Mouse (Mus musculus) liver, embryonic 13.5 days (tissue): ENCODE measurements around the gene Sbf2. TPM values are rescaled to one million over a fixed set of nuclear protein-coding genes. Genes with fewer than 3 reads are reported as not detected.

Experiments
- ATAC-seq: fragments of 200-750 bp; cut with Nextera tagmentation; 2 replicates; pipeline ENCODE4 v1.8.0; 2017; ENCODE audit warnings: low read depth, mild to moderate bottlenecking, moderate number of reproducible peaks, moderate library complexity
- DNase-seq: peaks from one replicate; pipeline ENCODE4 v3.0.0; 2022
- H3K27ac ChIP-seq: fragments of 300-500 bp; sonication (generic); 2 replicates; pipeline ENCODE4 v1.5.1; 2015; ENCODE audit warnings: moderate library complexity, mild to moderate bottlenecking, inconsistent platforms
- H3K27me3 ChIP-seq: fragments of 300-500 bp; sonication (generic); 2 replicates; pipeline ENCODE4 v1.6.1; 2015; ENCODE audit warnings: mild to moderate bottlenecking, inconsistent platforms
- H3K36me3 ChIP-seq: fragments of 300-500 bp; sonication (generic); 2 replicates; pipeline ENCODE4 v1.6.1; 2015; ENCODE audit warnings: mild to moderate bottlenecking, inconsistent platforms
- H3K4me1 ChIP-seq: fragments of 300-500 bp; sonication (generic); replicated peaks from 2 replicates; pipeline ENCODE4 v1.6.1; 2015; ENCODE audit warnings: inconsistent platforms
- H3K4me2 ChIP-seq: fragments of 300-500 bp; sonication (generic); 2 replicates; pipeline ENCODE4 v1.6.1; 2015; ENCODE audit warnings: inconsistent platforms, mild to moderate bottlenecking, moderate library complexity
- H3K4me3 ChIP-seq: fragments of 300-500 bp; sonication (generic); replicated peaks from 2 replicates; pipeline ENCODE4 v1.5.1; 2015; ENCODE audit warnings: mild to moderate bottlenecking, inconsistent platforms
- H3K9ac ChIP-seq: fragments of 300-500 bp; sonication (generic); 2 replicates; pipeline ENCODE4 v1.6.1; 2015; ENCODE audit warnings: mild to moderate bottlenecking, inconsistent platforms
- H3K9me3 ChIP-seq: fragments of 300-500 bp; sonication (generic); replicated peaks from 2 replicates; pipeline ENCODE4 v1.6.1; 2016; ENCODE audit warnings: inconsistent platforms
- WGBS: fragments of 180-500 bp; shearing (Covaris S2); methylation state at CpG from one replicate; pipeline ENCODE4 v1.1.7; 2015; ENCODE audit not compliant: insufficient replicate concordance; 5-methylcytosine and 5-hydroxymethylcytosine counted together
- polyA plus RNA-seq: library from polyadenylated mRNA; unstranded; fragments of >200 nt; fragmentation: Nextera tagmentation; extraction: Ambion mirVana; gene quantifications from 2 replicates; pipeline ENCODE4 v1.2.1, GENCODE M21; 2015

The Sbf2 gene
- polyA plus RNA-seq, 1 experiment from 2014 or later = 5.3 TPM

DNA sequence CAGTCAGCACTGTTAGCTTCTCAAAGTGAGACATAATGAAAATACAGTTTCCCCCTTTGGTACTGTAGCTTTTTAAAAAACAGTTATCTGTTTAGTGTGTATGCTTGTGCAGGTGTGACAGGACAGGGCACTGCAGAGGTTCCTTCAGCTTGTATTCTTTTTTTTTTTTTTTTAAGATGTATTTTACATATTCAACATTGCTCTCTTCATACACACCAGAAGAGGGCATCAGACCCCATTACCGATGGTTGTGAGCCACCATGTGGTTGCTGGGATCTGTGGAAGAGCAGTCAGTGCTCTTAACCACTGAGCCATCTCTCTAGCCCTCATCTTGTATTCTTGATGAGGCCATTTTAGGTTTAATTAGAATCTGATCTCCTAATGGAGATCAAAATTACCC lies 289.9 kb downstream of the Sbf2 start:
- H3K9ac ChIP-seq = no peak overlapping the region
- H3K9me3 ChIP-seq = no peaks in the 10 kb centered on the region
- WGBS = 67% methylated on average over 1 of the region's 1 CpGs
- no peak overlapping the region for H3K4me3 ChIP-seq
- DNase-seq (no peak), ATAC-seq (no peak)
- H3K36me3 ChIP-seq = peaks cover 3% of the 10 kb centered on the region; the same call in 1 of the 2 replicates
- H3K4me1 ChIP-seq = no peaks in the 10 kb centered on the region
- H3K27me3 ChIP-seq = no peaks in the 10 kb centered on the region
- H3K27ac ChIP-seq = no peak overlapping the region
- no peak overlapping the region for H3K4me2 ChIP-seq

DNA sequence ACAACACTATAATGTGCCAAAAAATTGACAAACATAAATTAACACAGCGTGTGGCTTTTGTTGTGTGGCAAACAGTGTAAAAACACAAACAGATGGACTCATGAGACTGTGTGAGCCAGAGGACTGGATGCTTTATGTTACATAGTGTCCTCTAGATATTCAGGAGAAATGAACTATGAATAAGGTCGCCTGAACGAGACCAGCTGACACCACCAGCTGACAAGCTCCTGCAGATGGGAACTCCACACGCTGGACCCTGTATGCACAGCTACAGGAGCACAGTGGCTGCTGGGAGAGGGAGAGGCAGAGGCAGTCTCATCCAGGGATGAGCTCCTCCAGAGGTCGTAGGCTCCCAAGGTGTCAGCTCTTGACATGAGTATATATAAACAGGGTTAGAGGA lies 293.6 kb downstream of the Sbf2 start:
- H3K4me2 ChIP-seq = no peak overlapping the region
- no peak overlapping the region for H3K9ac ChIP-seq
- no peaks in the 10 kb centered on the region for H3K27me3 ChIP-seq
- no peak overlapping the region for H3K4me3 ChIP-seq
- H3K4me1 ChIP-seq = no peaks in the 10 kb centered on the region
- 0 out of 2 replicates have a peak, but pooled peaks cover 3% of the 10 kb centered on the region for H3K36me3 ChIP-seq
- WGBS = 72% methylated on average over 5 of the region's 5 CpGs
- DNase-seq (no peak), ATAC-seq (no peak)
- H3K27ac ChIP-seq = no peak overlapping the region
- no peaks in the 10 kb centered on the region for H3K9me3 ChIP-seq

DNA sequence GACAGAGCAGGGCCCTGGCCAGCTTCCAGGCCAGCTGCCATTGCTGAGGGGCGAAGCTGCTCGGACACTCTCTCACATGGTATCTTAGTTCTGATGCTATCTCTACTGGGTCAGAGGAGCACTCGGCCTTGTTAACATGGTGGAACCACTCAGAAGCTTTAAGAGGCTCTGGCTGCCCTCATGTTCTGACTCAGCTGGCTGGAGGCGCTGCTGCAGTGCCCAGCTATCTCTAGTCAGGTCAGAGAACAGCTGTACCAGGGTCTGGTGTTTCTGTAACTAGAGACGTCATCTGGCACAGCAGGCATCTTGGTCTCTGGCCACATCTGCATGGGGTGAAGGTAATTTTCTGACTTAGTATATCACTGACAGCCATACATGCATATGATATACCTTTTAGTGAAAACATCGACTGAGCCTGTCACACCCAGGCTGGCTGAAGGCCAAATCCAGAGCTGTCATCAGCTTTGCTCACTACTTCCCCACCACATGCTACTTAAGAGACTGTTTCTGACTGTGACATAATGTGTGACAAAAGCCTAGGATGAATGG lies 295.7 kb downstream of the Sbf2 start:
- no peak for DNase-seq
- Histone ChIP-seq H3K4me3 (no peak overlapping the region), H3K4me1 (no peaks in the 10 kb centered on the region), H3K9me3 (no peaks in the 10 kb centered on the region), H3K36me3 (peaks cover 8% of the 10 kb centered on the region; the same call in 1 of the 2 replicates), H3K27me3 (no peaks in the 10 kb centered on the region), H3K27ac (no peak overlapping the region), H3K9ac (no peak overlapping the region), H3K4me2 (no peak overlapping the region)
- 55% methylated on average over 6 of the region's 6 CpGs for WGBS
- no peak for ATAC-seq

DNA sequence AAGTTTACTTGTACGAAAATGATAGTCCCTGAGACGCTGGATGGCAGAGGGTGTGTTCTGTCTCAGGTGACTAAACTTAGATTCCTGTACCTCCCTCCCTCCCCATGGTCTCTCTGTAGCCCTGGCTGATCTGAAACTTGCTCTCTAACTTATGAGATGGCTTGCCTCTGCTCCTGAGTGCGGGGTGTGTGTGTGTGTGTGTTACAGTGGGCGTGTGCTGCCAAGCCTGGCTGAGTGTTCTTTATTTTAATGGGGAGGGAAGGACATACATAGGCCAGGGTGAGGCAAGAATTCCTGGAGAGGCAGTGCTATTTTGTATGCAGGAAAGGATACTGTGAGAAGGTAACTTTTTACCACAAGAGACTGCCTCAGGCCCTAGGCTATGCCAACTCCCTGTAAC lies 297.3 kb downstream of the Sbf2 start:
- H3K4me1 ChIP-seq = no peaks in the 10 kb centered on the region
- H3K27me3 ChIP-seq = no peaks in the 10 kb centered on the region
- no peak for ATAC-seq
- WGBS = 79% methylated on average over 4 of the region's 4 CpGs
- H3K4me3 ChIP-seq = no peak overlapping the region
- DNase-seq = no peak
- H3K9me3 ChIP-seq = no peaks in the 10 kb centered on the region
- peaks cover 8% of the 10 kb centered on the region; the same call in 1 of the 2 replicates for H3K36me3 ChIP-seq
- no peak overlapping the region for H3K4me2 ChIP-seq
- H3K27ac ChIP-seq = no peak overlapping the region
- no peak overlapping the region for H3K9ac ChIP-seq

DNA sequence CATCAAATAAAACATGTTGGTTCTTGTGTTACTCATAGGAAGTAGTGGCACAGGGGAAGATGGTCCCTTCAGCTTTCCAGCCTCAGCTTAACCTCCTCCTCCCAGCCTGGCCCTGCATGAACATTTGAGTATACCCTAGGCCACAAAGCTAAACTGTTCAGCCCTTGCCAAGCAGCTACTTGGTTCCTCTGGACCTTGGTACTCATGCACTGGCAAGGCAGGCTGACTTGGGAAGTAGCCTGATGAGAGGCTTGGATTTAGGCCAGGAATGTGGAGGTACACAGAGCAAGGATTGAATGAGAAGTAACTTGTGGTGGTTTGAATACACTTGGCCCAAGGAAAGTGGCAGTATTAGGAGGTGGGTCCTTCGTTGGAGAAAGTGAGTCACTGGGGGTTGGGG lies 299.4 kb downstream of the Sbf2 start:
- H3K27ac ChIP-seq = no peak overlapping the region
- ATAC-seq (no peak), DNase-seq (no peak)
- no peak overlapping the region for H3K4me3 ChIP-seq
- peaks cover 8% of the 10 kb centered on the region; the same call in 1 of the 2 replicates for H3K36me3 ChIP-seq
- no peaks in the 10 kb centered on the region for H3K9me3 ChIP-seq
- WGBS = 46% methylated on average over 1 of the region's 1 CpGs
- no peaks in the 10 kb centered on the region for H3K4me1 ChIP-seq
- no peak overlapping the region for H3K9ac ChIP-seq
- H3K4me2 ChIP-seq = no peak overlapping the region
- H3K27me3 ChIP-seq = no peaks in the 10 kb centered on the region

DNA sequence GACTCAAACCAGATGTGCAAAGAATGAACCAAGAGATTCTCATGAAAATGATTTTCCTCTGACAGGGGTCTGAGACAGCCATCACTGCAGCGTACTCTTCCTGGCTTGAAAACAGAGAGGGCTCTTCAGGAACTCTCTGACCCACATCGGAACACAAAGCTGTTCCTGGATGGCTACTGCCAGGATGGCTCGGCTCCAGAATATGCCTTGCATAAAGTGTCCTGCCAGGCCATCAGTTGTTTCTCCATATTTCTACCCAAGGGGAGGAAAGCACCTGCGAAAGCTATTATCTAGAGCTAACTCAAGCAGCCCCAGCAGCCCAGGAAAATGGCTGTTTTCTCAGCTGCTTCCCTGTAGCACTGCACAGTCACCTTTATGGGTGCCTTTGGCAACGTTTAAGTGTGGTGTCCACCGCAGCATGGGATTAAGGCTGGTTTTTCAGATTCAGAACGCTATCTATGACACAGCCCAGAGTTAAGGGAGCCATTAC lies 300.3 kb downstream of the Sbf2 start:
- H3K27ac ChIP-seq = no peak overlapping the region
- H3K9ac ChIP-seq = no peak overlapping the region
- 70% methylated on average over 7 of the region's 7 CpGs for WGBS
- H3K27me3 ChIP-seq = no peaks in the 10 kb centered on the region
- no peak overlapping the region for H3K4me3 ChIP-seq
- no peak overlapping the region for H3K4me2 ChIP-seq
- H3K4me1 ChIP-seq = no peaks in the 10 kb centered on the region
- no peak for DNase-seq
- peaks cover 8% of the 10 kb centered on the region; the same call in 1 of the 2 replicates for H3K36me3 ChIP-seq
- H3K9me3 ChIP-seq = no peaks in the 10 kb centered on the region
- ATAC-seq = no peak

DNA sequence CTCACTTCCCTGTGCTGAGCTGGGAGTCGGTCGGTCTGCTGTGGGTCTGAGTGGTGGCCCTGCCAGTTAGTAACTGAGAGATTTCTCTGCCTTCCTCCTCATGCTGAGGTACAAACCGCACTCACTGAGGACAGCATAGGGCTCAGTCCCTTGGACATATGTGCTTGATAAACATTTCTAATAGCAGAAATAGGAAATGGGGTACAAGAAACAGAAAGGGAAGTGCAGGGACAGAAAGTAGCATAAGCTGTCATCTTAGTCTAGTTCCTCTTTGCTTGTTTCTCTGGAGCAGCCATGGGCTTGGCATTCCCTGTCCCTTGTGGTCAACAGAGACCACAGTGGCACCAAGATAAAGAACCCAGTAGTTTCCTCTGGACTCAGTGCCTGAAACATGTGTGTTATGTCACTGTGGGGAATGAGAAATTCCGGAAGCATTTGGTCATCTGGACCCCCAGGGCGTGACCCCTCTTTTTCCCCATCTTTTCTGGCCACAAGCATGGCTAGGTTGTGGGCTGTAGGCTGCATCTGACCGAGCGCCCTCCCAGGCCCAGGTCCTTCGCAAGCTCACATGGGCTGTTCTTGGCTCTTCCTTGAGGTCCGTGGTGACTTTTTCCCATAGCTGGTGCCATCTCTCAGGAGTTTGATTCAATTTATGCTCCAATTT lies 301.2 kb downstream of the Sbf2 start:
- Histone ChIP-seq H3K9ac (no peak overlapping the region), H3K27ac (no peak overlapping the region), H3K36me3 (peaks cover 8% of the 10 kb centered on the region; the same call in 1 of the 2 replicates), H3K4me2 (no peak overlapping the region), H3K27me3 (no peaks in the 10 kb centered on the region), H3K4me3 (no peak overlapping the region), H3K9me3 (no peaks in the 10 kb centered on the region), H3K4me1 (no peaks in the 10 kb centered on the region)
- WGBS = 21% methylated on average over 9 of the region's 9 CpGs
- peak; percentile 47 for ATAC-seq
- no peak for DNase-seq

DNA sequence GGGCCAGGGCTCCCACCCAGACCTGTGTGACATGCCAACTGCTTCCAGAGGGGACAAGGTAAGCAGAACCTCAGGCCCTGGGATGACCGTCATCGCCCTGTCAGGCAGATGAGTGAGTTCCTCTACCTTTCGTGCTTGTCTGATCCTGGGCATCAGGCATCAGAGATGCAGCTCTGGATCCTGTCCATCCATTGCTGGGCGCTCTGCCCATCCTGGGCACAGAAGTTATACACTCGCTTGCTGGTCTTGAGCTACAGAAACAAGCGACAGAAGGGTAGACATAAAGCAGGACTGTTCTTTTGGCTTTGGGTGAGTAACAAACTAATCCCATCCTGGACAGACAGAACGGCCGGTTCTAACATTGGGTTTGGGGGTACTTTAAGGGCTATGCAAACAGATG lies 305.5 kb downstream of the Sbf2 start:
- DNase-seq = no peak
- no peak overlapping the region for H3K27ac ChIP-seq
- no peaks in the 10 kb centered on the region for H3K27me3 ChIP-seq
- no peaks in the 10 kb centered on the region for H3K36me3 ChIP-seq
- H3K9ac ChIP-seq = no peak overlapping the region
- ATAC-seq = no peak
- H3K4me3 ChIP-seq = no peak overlapping the region
- H3K4me1 ChIP-seq = no peaks in the 10 kb centered on the region
- H3K9me3 ChIP-seq = no peaks in the 10 kb centered on the region
- H3K4me2 ChIP-seq = no peak overlapping the region
- WGBS = 80% methylated on average over 8 of the region's 8 CpGs

DNA sequence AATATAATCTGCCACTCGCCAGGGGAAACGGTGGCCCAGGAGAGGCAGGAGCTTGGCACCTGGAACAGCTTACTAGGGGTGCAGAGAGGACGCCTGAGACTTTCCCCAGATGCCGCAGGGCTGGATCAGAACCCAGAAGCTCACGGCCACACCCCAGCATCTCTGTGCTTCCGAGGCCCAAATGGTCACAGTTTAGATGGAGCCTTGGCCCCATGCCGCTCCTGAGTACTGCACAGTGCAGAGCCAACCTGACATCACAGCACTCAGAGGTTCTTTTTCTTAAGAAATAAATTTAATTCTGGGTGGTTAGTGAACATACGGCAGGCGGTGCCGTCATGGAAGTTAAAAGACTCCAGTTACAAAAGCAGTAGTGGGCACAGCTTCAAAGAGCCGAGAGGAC lies 307.0 kb downstream of the Sbf2 start:
- no peak overlapping the region for H3K27ac ChIP-seq
- ATAC-seq (no peak), DNase-seq (no peak)
- no peaks in the 10 kb centered on the region for H3K27me3 ChIP-seq
- whole genome bisulfite sequencing = 70% methylated on average over 11 of the region's 11 CpGs
- no peak overlapping the region for H3K9ac ChIP-seq
- no peaks in the 10 kb centered on the region for H3K4me1 ChIP-seq
- H3K4me2 ChIP-seq = no peak overlapping the region
- no peaks in the 10 kb centered on the region for H3K9me3 ChIP-seq
- H3K36me3 ChIP-seq = no peaks in the 10 kb centered on the region
- no peak overlapping the region for H3K4me3 ChIP-seq

DNA sequence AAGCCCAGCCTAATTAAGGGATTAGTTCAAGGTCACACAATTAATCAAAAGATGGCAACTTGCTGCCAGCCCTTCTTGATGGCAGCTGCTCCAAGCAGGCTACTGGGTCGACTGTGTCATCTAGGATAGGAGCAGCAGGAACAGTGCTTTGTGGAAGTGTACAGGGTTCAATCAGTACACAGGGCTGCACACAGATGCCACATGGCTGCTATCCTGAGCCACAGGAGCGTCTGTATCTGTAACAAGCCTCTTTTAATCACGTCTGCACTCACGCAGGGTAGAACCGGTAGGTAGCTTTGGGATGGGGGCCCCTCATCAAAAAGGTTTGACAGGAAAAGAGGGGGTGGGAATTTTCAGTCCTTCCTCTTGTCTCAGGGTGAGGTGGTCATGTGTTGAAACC lies 308.4 kb downstream of the Sbf2 start:
- Histone ChIP-seq H3K27ac (no peak overlapping the region), H3K27me3 (no peaks in the 10 kb centered on the region), H3K9ac (no peak overlapping the region), H3K4me1 (peaks cover 3% of the 10 kb centered on the region; the same call in 1 of the 2 replicates), H3K4me3 (no peak overlapping the region), H3K36me3 (no peaks in the 10 kb centered on the region), H3K4me2 (no peak overlapping the region), H3K9me3 (no peaks in the 10 kb centered on the region)
- ATAC-seq (no peak), DNase-seq (no peak)
- WGBS = 45% methylated on average over 5 of the region's 5 CpGs

DNA sequence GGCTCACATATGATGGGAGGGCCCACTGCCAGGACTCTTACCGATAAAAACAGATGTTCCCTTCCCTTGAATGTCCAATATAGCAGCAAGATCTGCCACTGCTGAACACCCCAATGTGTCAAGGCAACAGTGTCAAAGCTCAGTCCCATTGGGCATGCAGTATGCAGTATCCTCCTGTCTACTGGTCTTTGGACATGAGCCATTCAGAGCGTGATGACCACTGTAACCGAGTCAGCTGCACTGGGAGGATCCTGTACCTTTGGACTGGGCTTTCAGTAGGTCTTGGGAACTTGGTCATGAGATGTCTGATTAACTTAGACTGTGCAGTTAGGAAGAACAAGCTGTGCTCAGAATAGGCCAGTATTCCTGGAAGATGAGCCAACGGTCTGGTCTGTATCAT lies 309.2 kb downstream of the Sbf2 start:
- Histone ChIP-seq H3K36me3 (no peaks in the 10 kb centered on the region), H3K4me2 (no peak overlapping the region), H3K9me3 (no peaks in the 10 kb centered on the region), H3K9ac (no peak overlapping the region), H3K27ac (no peak overlapping the region), H3K27me3 (no peaks in the 10 kb centered on the region), H3K4me3 (no peak overlapping the region), H3K4me1 (peaks cover 3% of the 10 kb centered on the region; the same call in 1 of the 2 replicates)
- WGBS = 76% methylated on average over 4 of the region's 4 CpGs
- DNase-seq (no peak), ATAC-seq (no peak)

DNA sequence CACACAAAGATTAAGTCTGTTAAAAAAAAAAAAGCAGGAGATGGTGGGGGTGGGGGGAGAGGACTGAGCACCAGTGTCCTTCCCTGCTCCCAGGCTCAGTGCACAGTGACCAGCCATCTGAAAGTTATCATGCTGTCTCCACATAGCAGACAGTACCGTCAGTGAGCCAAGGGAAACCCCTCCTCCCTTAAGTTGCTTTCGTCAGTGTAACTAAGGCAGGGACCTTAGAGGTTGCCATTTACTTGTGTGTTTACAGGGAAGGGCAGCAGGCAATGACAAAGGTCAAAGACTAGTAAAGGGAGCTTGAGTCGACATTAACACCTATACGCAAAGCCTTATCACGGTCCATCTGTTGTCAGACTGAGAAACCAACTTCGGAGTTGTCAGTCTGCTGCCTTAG lies 311.8 kb downstream of the Sbf2 start:
- Histone ChIP-seq H3K27ac (no peak overlapping the region), H3K36me3 (no peaks in the 10 kb centered on the region), H3K9me3 (no peaks in the 10 kb centered on the region), H3K9ac (no peak overlapping the region), H3K4me1 (peaks cover 3% of the 10 kb centered on the region; the same call in 1 of the 2 replicates), H3K27me3 (no peaks in the 10 kb centered on the region), H3K4me3 (no peak overlapping the region), H3K4me2 (no peak overlapping the region)
- ATAC-seq = no peak
- no peak for DNase-seq
- WGBS = 57% methylated on average over 6 of the region's 6 CpGs
